Mouse (Mus musculus) myocyte (in vitro differentiated cells): ENCODE measurements around the gene Znhit2. TPM values are rescaled to one million over a fixed set of nuclear protein-coding genes. Genes with fewer than 3 reads are reported as not detected.

Experiments
- H3K27me3 ChIP-seq: one replicate; pipeline ENCODE4 v1.6.1; 2011; ENCODE audit not compliant: control insufficient read depth, insufficient read depth, insufficient read length
- H3K36me3 ChIP-seq: one replicate; pipeline ENCODE4 v1.6.1; 2011; ENCODE audit not compliant: control insufficient read depth, insufficient read depth
- H3K4me2 ChIP-seq: one replicate; pipeline ENCODE4 v1.6.1; 2011; ENCODE audit warnings: low read depth, control low read depth
- H3K4me3 ChIP-seq: one replicate; pipeline ENCODE4 v1.5.1; 2011; ENCODE audit warnings: mild to moderate bottlenecking, control low read depth, moderate library complexity
- H3K79me2 ChIP-seq: one replicate; pipeline ENCODE4 v1.6.1; 2011; ENCODE audit not compliant: control insufficient read depth, insufficient read depth
- H3ac ChIP-seq: one replicate; pipeline ENCODE4 v1.6.1; 2011; ENCODE audit not compliant: control insufficient read depth, insufficient read length
- CEBPB ChIP-seq: IDR thresholded peaks from 2 replicates; pipeline ENCODE4 v1.6.1; 2011; ENCODE audit warnings: mild to moderate bottlenecking, moderate library complexity; ENCODE audit not compliant: poor library complexity, insufficient read depth, severe bottlenecking
- E2F4 ChIP-seq: IDR thresholded peaks from one replicate; pipeline ENCODE4 v1.6.1; 2011; ENCODE audit warnings: mild to moderate bottlenecking, control low read depth, moderate library complexity; ENCODE audit not compliant: insufficient read depth
- MAX ChIP-seq: IDR thresholded peaks from one replicate; pipeline ENCODE4 v1.6.1; 2011; ENCODE audit warnings: low read depth, mild to moderate bottlenecking, control low read depth
- MYOD1 ChIP-seq, 3 experiments: IDR thresholded peaks; one replicate each; pipeline ENCODE4 v1.6.1; 2011; ENCODE audit warnings: control low read depth in 2 of 3, low read depth in 2 of 3, mild to moderate bottlenecking in 2 of 3, moderate library complexity in 1 of 3; ENCODE audit not compliant: insufficient read length in 2 of 3, control insufficient read depth in 1 of 3
- MYOG ChIP-seq, 3 experiments: IDR thresholded peaks; one replicate each; pipeline ENCODE4 v1.6.1; 2011; ENCODE audit warnings: control low read depth in 2 of 3, low read depth in 2 of 3, mild to moderate bottlenecking in 2 of 3; ENCODE audit not compliant: insufficient read length in 2 of 3, control insufficient read depth in 1 of 3, insufficient read depth in 1 of 3
- POLR2A ChIP-seq: IDR thresholded peaks from one replicate; pipeline ENCODE4 v1.6.1; 2011; ENCODE audit warnings: low read depth, mild to moderate bottlenecking, control low read depth, moderate library complexity; ENCODE audit not compliant: insufficient read length
- POLR2AphosphoS2 ChIP-seq: IDR thresholded peaks from one replicate; pipeline ENCODE4 v1.6.1; 2011; ENCODE audit warnings: low read depth, control low read depth; ENCODE audit not compliant: insufficient read length
- REST ChIP-seq: IDR thresholded peaks from one replicate; pipeline ENCODE4 v1.6.1; 2011; ENCODE audit warnings: mild to moderate bottlenecking, control low read depth, moderate library complexity; ENCODE audit not compliant: insufficient read depth, insufficient read length
- SRF ChIP-seq: IDR thresholded peaks from one replicate; pipeline ENCODE4 v1.6.1; 2011; ENCODE audit warnings: low read depth; ENCODE audit not compliant: control insufficient read depth, insufficient read length
- TCF12 ChIP-seq: IDR thresholded peaks from one replicate; pipeline ENCODE4 v1.6.1; 2011; ENCODE audit warnings: mild to moderate bottlenecking, control low read depth; ENCODE audit not compliant: poor library complexity, insufficient read depth, severe bottlenecking
- TCF3 ChIP-seq: IDR thresholded peaks from one replicate; pipeline ENCODE4 v1.6.1; 2011; ENCODE audit warnings: low read depth, control low read depth; ENCODE audit not compliant: insufficient read length
- USF1 ChIP-seq: IDR thresholded peaks from one replicate; pipeline ENCODE4 v1.6.1; 2011; ENCODE audit warnings: low read depth, mild to moderate bottlenecking, control low read depth, moderate library complexity
- polyA plus RNA-seq: library from polyadenylated mRNA; unstranded; fragments of >200 nt; fragmentation: generic; extraction: Trizol; gene quantifications from one replicate; pipeline ENCODE4 v1.2.1, GENCODE M21; 2012; ENCODE audit warnings: missing spikeins

Gene Znhit2
- polyA plus RNA-seq, 1 experiment, result 44.3 TPM

- peak overlapping the region; percentile 17 for H3ac ChIP-seq
- H3K36me3 ChIP-seq, result no peaks in the 10 kb centered on the region
- H3K27me3 ChIP-seq, result no peaks in the 10 kb centered on the region
- TF ChIP-seq E2F4 (no peak), POLR2AphosphoS2 (peak; percentile 83), TCF12 (no peak), SRF (no peak), CEBPB (no peak)
- H3K4me3 ChIP-seq, result peak overlapping the region; percentile 41
- H3K4me2 ChIP-seq, result peak overlapping the region; percentile 99
- H3K79me2 ChIP-seq, result peaks cover 18% of the 10 kb centered on the region
Observed at GRCm38 (mm10) chr19:6067011-6067723, 6.2 kb downstream of the Znhit2 start.

GRCm38 (mm10) chr19:6067724-6068415 lies 6.9 kb downstream of the Znhit2 start, which contains the start of gene Tm7sf2:
TSS of gene Tm7sf2 (minus strand) at chr19:6068373.
- peak within 1 kb of the TSS; percentile 17 for H3ac ChIP-seq
- H3K4me2 ChIP-seq, result peak within 1 kb of the TSS; percentile 99
- TF ChIP-seq POLR2AphosphoS2 (peak; percentile 16), MYOG (IDR thresholded peaks at IDR 0.05; ENCODE audit: control insufficient read depth in 1 of 3, insufficient read depth in 1 of 3, insufficient read length in 2 of 3, low read depth in 2 of 3) (peak in 2 of 3 experiments; percentile 38 to 42), USF1 (no peak), MYOD1 (IDR thresholded peaks at IDR 0.05; ENCODE audit: control insufficient read depth in 1 of 3, insufficient read length in 2 of 3, low read depth in 2 of 3) (peak in 1 of 3 experiments; percentile 43), E2F4 (peak; percentile 75), TCF3 (no peak)
- no peaks in the 10 kb centered on the region for H3K27me3 ChIP-seq
- H3K36me3 ChIP-seq, result no peaks in the 10 kb centered on the region
- peaks cover 11% of the 10 kb centered on the region for H3K79me2 ChIP-seq
- peak within 1 kb of the TSS; percentile 41 for H3K4me3 ChIP-seq

- no peaks in the 10 kb centered on the region for H3K27me3 ChIP-seq
- no peak overlapping the region for H3K4me2 ChIP-seq
- peaks cover 5% of the 10 kb centered on the region for H3K79me2 ChIP-seq
- no peak overlapping the region for H3K4me3 ChIP-seq
- no peak for TF ChIP-seq E2F4
- TF ChIP-seq POLR2AphosphoS2, result no peak
- no peak for TF ChIP-seq TCF3
- TF ChIP-seq MAX, result no peak
- TF ChIP-seq USF1, result no peak
- no peak for TF ChIP-seq CEBPB
- TF ChIP-seq MYOG (IDR thresholded peaks at IDR 0.05; ENCODE audit: control insufficient read depth in 1 of 3, insufficient read depth in 1 of 3, insufficient read length in 2 of 3, low read depth in 2 of 3), result no peak
- TF ChIP-seq MYOD1 (IDR thresholded peaks at IDR 0.05; ENCODE audit: control insufficient read depth in 1 of 3, insufficient read length in 2 of 3, low read depth in 2 of 3), result no peak
- TF ChIP-seq SRF, result no peak
- no peak for TF ChIP-seq TCF12
- no peak for TF ChIP-seq REST
- no peak for TF ChIP-seq POLR2A
- H3K36me3 ChIP-seq, result peaks cover 3% of the 10 kb centered on the region
- H3ac ChIP-seq, result no peak overlapping the region
Observed at GRCm38 (mm10) chr19:6068951-6069350, 8.0 kb downstream of the Znhit2 start.

GRCm38 (mm10) chr19:6069851-6070250 lies 8.9 kb downstream of the Znhit2 start:
- Histone ChIP-seq H3K79me2 (peaks cover 5% of the 10 kb centered on the region), H3K4me3 (no peak overlapping the region), H3K4me2 (no peak overlapping the region), H3K27me3 (no peaks in the 10 kb centered on the region), H3K36me3 (peaks cover 3% of the 10 kb centered on the region), H3ac (no peak overlapping the region)
- no peak for TF ChIP-seq MYOG (IDR thresholded peaks at IDR 0.05; ENCODE audit: control insufficient read depth in 1 of 3, insufficient read depth in 1 of 3, insufficient read length in 2 of 3, low read depth in 2 of 3)
- TF ChIP-seq TCF12, result no peak
- TF ChIP-seq POLR2AphosphoS2, result no peak
- no peak for TF ChIP-seq POLR2A

GRCm38 (mm10) chr19:6070571-6071250 lies 9.7 kb downstream of the Znhit2 start:
- Histone ChIP-seq H3K79me2 (peaks cover 11% of the 10 kb centered on the region), H3K4me3 (no peak overlapping the region), H3K36me3 (peaks cover 3% of the 10 kb centered on the region), H3ac (no peak overlapping the region), H3K4me2 (no peak overlapping the region), H3K27me3 (no peaks in the 10 kb centered on the region)
- TF ChIP-seq SRF, result no peak
- TF ChIP-seq MAX, result no peak
- TF ChIP-seq REST, result no peak
- TF ChIP-seq POLR2A, result no peak
- no peak for TF ChIP-seq POLR2AphosphoS2
- no peak for TF ChIP-seq CEBPB
- TF ChIP-seq MYOG (IDR thresholded peaks at IDR 0.05; ENCODE audit: control insufficient read depth in 1 of 3, insufficient read depth in 1 of 3, insufficient read length in 2 of 3, low read depth in 2 of 3), result no peak
- TF ChIP-seq MYOD1 (IDR thresholded peaks at IDR 0.05; ENCODE audit: control insufficient read depth in 1 of 3, insufficient read length in 2 of 3, low read depth in 2 of 3), result no peak
- TF ChIP-seq TCF12, result no peak
- no peak for TF ChIP-seq TCF3
- TF ChIP-seq USF1, result no peak
- TF ChIP-seq E2F4, result no peak
